Mouse (Mus musculus): ENCODE measurements at regions not wholly inside any gene's neighbourhood (a gene's known extent, or its start where the extent isn't known, plus 50 kb on each side); places are given as distances from the start of the nearest gene placed in this dataset.
"Not testable (repeated sequence)": the region's sequence is repeated elsewhere in the genome, so short reads cannot be mapped to it uniquely, and the experiment has no call there.

GRCm38 (mm10) chr11:93653401-93653800 lies 232.2 kb downstream of the Utp18 start:
- peak; percentile 24 for DNase-seq

- not testable (repeated sequence) for DNase-seq
These were observed 233.6 kb downstream of the Utp18 start for GRCm38 (mm10) chr11:93651966-93652365.
